Mouse (Mus musculus) G1E (cell line): ENCODE measurements around the gene Fut2.

Experiments used
- CTCF ChIP-seq: IDR thresholded peaks from 2 replicates; pipeline ENCODE4 v1.5.1; 2012; ENCODE audit warnings: low read depth, low read length, inconsistent platforms, mixed read lengths
- GATA1 ChIP-seq: IDR thresholded peaks from 2 replicates; pipeline ENCODE4 v1.6.1; 2012; ENCODE audit warnings: borderline replicate concordance, low read length, inconsistent platforms, mixed read lengths
- POLR2AphosphoS5 ChIP-seq: IDR thresholded peaks from 2 replicates; pipeline ENCODE4 v1.6.1; 2012; ENCODE audit warnings: low read depth, low read length, inconsistent platforms; ENCODE audit not compliant: insufficient replicate concordance
- TAL1 ChIP-seq: conservative IDR thresholded peaks from 2 replicates; pipeline ENCODE4 v1.6.1; 2012; ENCODE audit warnings: low read depth, low read length, inconsistent platforms, mixed read lengths

DNA sequence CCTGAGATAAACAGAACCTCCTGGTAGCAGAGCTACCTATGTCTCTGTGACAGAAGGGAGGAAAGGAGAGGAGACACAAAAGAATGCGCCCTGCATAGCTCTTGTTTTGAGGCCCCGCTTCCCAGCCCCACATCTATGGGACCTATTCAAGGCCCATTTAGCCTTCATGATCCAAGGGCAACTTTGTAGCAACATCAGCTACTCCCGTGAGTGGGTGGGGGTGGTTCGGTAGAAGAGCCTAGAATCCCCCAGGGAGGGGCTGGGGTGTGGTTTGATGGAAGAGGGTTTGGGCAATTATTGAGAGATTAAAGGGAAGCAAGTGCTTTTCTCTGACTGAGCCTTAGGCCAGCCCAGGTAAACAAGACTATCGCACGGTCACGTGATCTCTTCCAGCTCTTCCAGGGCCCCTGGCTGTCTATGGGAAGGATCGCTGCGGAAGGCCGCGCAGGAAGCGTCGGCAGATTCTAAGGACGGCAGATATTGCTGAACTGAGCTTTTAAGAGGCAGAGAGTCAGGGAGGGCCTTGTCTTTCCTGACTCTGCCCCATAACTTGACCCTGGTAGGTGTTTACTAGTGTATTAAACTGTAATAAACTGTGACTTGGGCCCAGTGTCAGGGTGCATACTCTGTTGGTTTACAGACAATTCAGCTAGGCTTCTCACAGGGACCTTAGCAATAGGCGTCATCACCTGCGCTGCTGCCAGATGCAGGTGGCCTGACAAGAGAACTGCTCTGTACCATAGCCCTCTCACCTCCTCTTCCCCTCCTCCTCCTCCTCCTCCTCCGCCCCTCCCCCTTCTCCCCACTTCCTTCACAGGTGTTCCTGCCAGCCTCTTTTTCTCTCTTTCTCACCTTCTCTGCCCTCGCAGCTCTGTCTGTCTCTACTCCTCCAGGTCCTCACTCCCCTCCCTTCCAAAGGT, 67.0 kb downstream of the Fut2 start:
- TF ChIP-seq CTCF (no peak), TAL1 (no peak), GATA1 (no peak), POLR2AphosphoS5 (no peak)
